Mouse (Mus musculus): ENCODE measurements around the gene Krt27. TPM values are rescaled to one million over a fixed set of nuclear protein-coding genes. Genes with fewer than 3 reads are reported as not detected.

Gene Krt27
- not detected for total RNA-seq (2021)

DNA sequence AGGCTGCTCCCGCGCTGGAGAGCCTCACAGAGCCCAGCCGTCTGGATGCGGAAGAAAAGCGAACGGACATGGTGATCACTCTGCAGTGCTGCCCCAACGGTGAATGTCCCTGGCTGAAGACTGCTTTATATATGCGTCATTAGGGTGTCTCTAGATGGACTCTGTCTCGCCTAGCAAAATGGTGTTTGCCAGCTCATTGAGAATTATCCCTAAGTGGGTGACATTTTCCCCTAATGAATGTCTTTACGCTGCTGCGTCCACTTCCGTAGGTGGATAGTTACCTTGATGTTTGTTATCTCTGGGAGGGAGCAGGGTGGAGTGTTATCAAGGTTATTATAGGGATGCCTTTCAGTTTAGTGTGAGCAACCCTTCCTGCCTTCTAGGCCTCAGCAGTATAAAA lies at the start of gene Krt27:
Gene Krt27, minus strand, starts transcription at position 101 of the 400 bp plus-strand sequence.
- DNase-seq (ENCODE audit: extremely low spot score in 1 of 2, low spot score in 1 of 2), result no peak

DNA sequence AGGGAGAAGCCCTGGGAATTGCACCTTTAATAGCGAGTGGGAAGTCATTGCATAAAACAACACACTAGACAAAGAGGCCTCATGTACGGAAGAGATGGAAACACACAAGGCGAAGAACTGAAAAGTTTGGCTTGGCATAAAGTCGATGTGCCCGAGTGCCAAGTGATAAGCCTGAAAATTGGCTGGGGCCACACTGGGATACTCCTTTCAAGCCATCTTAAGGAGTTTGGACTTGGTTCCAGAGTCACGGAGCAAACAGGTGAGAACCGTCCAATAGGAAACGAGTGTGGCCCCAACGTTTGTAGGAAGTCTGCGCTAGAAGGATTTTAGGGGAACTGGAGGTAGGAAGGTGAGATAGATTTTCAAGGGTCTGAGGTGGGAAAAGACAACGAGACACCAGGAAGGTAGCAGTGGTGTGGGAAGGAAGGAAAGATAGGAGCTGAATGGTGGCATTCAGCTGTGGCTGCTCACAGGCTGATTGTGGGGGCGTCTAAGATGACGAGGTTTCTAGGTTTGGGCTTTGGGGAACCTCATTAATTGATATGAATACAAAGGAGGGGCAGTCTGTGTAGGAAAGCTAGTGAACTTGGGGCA lies 49.1 kb upstream of the Krt27 start:
- DNase-seq (ENCODE audit: extremely low spot score in 1 of 2, low spot score in 1 of 2), result no peak

DNA sequence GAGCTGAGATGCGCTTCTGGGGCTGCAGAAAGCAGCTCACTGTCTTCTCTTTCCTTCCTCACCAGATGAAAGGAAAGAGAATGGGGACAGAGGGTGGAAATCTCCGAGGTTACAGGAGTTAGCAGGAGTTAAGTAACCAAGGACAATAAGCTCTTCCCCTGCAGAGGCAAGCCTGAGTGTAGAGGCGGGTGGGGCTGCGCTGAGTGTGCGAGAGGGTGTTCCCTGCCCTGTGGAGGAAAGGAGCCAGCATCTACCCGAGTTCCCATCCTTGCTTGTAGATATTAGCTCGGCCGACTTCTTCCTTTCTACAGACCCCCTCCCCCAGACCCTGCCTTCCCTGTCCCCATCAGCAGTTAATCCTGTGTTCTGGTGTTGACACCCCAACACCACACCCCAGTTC lies 47.9 kb upstream of the Krt27 start:
- DNase-seq (ENCODE audit: extremely low spot score in 1 of 2, low spot score in 1 of 2), result no peak

DNA sequence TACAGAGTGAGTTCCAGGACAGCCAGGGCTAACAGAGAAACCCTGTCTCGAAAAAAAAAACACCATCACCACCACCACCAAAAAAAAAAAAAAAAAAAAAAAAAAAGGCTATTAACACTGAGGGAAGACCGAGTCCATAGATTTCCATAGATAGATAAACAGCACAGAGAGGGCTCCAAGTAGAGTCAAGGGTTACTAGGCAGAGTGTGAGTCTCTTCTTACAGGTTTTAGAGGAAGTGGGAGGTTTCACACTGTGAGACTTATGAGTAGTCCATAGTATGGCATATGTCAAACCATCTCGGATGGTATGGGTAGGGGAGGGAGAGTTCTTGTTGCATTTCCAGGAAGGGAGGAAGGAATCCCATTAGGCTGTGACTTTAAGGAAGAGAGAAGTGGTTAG lies 47.2 kb upstream of the Krt27 start:
- no peak for DNase-seq (ENCODE audit: extremely low spot score in 1 of 2, low spot score in 1 of 2)

DNA sequence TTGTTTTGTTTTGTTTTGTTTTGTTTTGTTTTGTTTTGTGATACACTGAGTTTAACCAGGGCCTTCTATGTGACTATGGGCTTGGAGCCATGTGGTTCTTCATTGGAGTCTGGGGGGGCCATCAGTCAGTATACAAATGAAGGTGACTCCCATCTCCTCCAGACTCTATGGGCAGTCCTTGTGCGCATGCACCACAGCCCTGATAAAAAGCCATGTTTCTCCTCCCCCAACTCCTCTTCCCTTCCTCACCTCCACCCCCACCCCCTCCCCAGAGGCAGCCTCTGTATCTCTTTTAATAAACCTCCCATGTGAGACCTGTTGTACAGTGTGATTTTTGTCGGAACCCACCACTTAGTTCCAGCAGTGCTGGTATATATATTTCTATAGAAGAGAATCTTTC lies 45.8 kb upstream of the Krt27 start:
- DNase-seq (ENCODE audit: extremely low spot score in 1 of 2, low spot score in 1 of 2), result no peak

DNA sequence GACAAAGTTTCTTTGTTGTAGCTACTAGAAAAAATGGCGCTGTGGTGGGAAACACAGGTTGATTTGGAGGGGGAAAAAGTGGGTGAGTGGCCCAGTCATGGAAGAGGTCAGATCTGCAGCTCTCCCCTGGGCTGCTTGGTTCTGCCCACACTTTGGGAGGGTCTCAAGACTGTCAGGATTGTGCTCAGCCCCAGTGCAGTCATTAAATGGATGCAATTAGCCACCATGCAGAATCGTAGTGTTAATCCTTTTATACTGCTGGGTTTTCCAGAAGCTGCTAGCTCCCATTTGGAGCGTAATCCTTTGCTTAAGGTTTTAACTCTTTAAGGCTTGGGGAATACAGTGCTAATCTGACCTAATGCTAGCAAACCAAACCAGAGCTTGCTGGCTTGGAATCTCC lies 45.1 kb upstream of the Krt27 start:
- DNase-seq (ENCODE audit: extremely low spot score in 1 of 2, low spot score in 1 of 2), result no peak

DNA sequence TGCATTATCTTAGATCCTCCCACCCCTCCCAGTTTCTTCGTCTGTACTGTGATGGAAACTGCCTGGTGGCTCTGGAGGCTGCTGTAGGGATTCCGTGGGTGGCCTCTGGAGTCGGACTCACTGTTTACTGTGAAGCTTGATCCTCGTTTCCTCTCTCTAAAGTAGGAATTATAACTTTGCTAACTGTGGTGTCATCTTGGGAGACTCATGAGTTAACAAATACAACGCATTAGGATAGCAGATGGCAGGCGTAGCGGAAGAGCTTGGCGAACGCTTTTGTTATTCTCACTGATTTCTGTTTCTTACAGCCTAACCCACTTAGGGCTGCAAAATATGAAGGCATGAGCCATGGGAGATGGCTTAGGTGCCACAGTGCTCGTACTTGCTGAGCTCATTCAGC lies 41.6 kb upstream of the Krt27 start:
- no peak for DNase-seq (ENCODE audit: extremely low spot score in 1 of 2, low spot score in 1 of 2)

DNA sequence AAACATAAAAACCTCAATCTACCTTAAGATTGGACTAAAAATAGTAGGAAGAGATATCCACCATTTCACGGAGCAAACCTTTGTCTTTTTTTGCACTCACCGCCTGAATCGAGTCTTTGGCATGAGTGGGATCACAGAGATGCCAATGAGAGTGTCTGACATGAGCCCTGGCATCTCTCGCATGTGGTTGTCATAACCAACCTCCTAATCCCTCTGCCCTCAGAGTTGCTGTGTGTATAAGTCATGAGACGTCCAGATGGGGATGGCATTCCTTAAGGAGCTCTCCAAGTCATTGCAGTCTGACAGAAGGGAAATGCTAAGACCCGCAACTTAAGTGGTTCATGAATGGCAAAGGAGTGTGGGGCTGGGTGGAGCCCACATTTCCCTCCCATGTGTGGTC lies 40.5 kb upstream of the Krt27 start:
- no peak for DNase-seq (ENCODE audit: extremely low spot score in 1 of 2, low spot score in 1 of 2)

DNA sequence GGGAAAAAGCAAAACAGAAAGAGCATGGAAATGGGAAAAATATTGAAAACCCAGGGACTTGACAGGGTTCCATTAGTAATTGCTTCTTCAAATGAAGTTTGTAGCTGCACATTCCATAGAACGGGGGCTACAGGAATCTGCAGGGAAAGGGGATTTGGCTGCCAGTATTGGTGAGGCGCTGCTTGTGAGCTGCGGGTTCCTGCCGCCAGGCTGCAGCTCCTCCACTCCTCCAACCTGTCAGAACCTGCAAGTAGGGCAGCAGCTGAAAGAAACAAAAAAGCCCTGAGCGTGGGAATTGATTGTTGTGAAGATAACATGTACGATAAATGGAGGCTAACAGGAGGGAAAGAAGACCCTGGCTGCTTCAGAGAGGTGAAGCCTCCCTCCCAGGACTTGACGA lies 40.0 kb upstream of the Krt27 start:
- DNase-seq (ENCODE audit: extremely low spot score in 1 of 2, low spot score in 1 of 2), result no peak

DNA sequence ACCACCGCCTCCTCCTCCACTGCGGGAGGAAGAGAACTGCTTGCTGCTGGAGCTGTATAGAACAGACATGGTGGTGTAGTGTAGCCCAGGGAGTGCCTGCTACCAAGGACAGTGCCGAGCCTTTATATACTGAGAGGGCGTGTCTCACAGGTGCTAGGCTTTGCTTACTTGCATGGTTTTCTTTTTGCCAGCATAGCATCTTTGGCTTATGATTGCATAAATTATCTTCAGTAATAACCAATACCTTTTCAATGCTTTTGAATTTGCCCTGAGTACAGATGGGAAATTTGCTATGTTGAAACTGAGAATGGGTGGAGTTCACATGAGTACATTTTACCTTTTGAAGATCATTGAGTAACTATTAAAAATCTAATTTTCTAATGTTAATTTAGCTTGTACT lies 38.4 kb upstream of the Krt27 start, which contains the start of gene Krt10:
Gene Krt10, minus strand, starts transcription at position 101 of the 400 bp plus-strand sequence.
- no peak for DNase-seq (ENCODE audit: extremely low spot score in 1 of 2, low spot score in 1 of 2)

DNA sequence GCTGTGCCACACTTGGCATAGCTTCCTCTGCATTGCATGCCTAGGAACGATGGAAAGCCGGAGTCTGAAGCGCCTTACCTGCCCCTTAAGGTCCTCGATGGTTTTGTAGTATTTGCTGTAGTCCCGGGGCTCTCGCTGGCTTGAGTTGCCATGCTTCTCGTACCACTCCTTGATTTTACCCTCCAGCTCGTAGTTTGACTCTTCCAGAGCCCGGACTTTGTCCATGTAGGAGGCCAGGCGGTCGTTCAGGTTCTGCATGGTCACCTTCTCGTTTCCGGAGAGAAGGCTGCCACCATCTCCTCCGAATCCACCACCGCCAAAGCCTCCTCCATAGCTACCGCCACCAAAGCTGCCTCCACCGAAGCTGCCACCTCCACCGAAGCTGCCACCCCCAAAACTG lies 37.8 kb upstream of the Krt27 start:
- DNase-seq (ENCODE audit: extremely low spot score in 1 of 2, low spot score in 1 of 2), result no peak

DNA sequence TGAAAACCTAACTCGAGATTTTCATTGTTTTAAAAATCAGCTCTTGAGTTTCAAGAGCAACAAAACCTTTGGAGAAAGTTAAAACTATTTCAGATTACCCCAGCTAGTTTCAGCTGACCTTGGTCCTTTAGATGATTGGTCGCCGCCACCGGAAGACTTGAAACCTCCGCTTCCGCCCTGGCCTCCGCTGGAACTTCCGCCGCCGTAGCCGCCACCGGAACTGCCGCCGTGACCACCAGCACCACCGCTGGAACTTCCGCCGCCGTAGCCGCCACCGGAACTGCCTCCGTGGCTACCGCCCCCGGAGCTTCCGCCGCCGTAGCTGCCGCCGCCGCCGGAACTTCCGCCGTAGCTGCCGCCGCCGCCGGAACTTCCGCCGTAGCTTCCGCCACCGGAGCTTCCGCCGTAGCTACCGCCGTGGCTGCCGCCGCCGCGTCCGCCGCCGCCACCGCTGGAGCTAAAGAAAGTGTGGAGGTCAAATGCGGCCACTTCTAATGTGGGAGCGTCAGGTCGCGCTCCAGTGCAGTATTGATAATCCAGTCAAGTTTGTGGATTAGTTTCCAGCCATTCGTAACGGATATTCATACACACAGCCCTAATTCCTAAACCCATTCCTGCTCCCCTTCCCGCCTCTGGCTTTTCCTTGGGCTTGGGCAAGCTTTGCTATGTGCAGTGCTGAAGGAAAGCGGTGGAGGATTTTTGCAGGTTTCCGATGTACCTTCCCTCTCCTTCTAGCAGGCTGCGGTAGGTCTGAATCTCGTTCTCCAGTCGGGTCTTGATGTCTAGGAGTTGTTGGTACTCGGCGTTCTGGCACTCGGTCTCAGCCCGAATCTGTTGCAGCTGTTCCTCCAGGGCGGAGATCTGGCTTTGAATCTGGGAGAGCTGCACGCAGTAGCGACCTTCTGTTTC lies 35.2 kb upstream of the Krt27 start:
- peak; percentile 73 to 76 for DNase-seq (ENCODE audit: extremely low spot score in 1 of 2, low spot score in 1 of 2)

DNA sequence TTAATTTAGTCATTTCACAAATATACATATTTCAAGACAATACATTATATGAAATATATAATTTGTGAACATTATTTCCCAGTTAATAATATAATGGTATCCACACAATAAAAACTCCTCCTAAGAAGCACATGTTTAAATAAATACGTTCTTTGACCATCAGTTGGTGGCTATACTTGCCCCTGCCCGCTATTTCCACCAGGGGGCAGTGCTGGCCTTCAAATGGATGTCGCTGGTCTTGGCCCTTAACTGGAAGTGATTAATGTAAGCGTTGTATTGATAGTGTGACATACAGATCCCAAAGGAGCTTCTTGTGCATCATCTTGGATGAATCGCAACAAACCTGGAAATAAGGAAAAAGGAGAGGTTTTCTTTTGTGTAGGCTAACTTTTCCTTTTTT lies 28.7 kb upstream of the Krt27 start:
- peak; percentile 61 to 84 for DNase-seq (ENCODE audit: extremely low spot score in 1 of 2, low spot score in 1 of 2)

DNA sequence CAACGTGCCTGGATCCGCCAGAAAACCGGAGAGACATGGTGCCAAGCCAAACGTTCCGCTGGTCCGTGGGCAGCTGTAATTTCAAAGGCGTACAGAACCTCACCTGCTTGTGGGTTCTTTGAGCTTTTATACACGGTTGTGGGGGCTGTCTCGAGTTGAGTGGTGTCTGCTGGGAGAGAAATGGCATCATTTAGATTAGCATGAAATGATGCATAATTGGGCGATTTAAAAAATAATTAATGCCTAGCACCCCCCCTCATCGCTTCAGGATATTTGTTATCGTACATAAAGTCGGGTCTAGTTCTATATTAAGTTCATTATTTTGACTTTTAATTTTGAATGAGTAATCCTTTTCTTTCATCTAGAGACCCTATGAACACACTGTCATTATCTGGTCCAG lies 23.9 kb upstream of the Krt27 start, which contains the start of gene Krt28:
Gene Krt28, minus strand, starts transcription at position 101 of the 400 bp plus-strand sequence.
- no peak for DNase-seq (ENCODE audit: extremely low spot score in 1 of 2, low spot score in 1 of 2)

DNA sequence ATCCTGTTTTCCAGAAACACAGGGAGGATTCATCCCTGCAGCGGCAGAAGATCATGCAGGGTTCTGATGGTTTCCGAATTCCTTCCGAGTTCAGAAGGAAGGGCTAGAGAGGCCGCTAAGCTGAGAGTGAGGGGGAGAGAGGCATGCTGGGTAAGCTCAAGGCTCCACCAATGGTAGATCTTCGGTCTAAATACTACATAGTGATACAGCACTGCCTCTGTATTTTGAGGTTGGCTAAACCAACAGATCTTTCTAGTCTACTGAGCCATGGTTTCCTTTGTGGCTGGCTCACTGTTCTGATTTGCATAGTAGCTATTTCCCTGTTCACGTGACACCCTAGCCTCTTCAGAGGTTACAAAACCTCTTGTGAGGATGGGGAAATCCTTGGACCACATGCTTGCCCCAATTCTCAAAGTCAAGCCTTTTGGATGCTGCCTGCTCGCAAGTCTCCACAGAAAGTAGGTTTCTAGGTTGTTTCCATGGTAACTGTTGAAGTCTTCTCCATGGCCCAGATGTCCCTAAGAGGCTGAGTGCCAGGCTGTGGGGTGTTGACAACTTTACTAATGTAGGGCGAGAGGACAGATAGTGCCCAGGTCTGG lies 19.0 kb upstream of the Krt27 start:
- DNase-seq (ENCODE audit: extremely low spot score in 1 of 2, low spot score in 1 of 2), result peak in 1 of 2 experiments; percentile 30

DNA sequence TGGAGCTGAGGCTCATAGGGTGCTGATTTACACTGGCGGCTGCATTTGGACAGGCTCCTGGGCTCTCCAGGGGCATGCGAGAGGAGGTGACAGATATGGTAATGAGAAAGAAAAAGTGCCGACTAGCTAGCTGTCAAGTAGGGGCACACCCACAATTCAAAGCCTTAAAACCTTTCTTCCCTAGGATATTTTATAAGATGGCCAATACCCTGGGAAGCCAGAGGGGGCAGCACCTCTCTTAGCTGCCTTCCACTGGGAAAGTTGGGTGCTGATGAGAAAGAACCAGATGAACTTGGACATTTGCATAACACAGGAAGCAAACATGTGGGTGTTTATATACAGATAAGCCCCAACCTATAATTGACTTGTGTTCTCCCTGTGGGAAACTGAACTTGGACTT lies 18.3 kb upstream of the Krt27 start:
- peak in 1 of 2 experiments; percentile 19 for DNase-seq (ENCODE audit: extremely low spot score in 1 of 2, low spot score in 1 of 2)

DNA sequence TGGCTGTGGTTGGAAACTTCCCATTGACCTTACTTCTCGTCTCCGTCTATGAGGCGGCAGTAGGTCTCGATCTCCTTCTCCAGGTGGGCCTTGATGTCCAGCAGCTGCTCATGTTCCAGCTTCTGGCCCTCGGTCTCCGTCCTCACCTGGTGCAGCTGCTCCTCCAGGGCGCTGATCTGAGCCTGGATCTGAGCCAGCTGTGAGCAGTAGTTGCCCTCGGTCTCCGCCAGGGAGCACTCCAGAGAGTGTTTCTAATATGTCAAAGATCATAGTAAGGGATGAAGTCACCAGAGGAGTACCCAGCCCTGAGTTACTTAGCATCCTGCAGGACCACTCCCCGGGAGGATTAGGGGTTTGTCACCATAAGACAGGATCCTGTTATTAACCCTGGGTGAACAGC lies 15.9 kb upstream of the Krt27 start:
- no peak for DNase-seq (ENCODE audit: extremely low spot score in 1 of 2, low spot score in 1 of 2)

DNA sequence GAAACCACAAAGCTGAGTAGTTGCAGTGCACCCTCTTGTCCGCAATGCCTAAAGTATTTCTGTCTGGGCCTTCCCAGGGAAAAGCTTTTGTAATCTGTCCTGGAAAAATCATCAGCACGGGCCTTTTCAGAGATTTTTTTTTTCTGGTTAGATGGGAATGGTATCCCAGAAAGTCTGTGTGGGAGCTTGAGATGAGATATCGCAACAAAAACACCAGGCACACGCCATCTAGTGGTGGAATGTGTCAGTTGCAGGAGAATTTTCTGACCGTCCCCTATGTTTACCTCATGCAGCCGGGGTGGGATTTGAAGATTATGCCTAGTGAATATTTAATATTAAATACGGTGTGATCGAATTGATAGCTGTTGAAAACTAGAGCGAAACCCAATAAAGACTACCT lies 13.5 kb upstream of the Krt27 start:
- peak in 1 of 2 experiments; percentile 47 for DNase-seq (ENCODE audit: extremely low spot score in 1 of 2, low spot score in 1 of 2)

DNA sequence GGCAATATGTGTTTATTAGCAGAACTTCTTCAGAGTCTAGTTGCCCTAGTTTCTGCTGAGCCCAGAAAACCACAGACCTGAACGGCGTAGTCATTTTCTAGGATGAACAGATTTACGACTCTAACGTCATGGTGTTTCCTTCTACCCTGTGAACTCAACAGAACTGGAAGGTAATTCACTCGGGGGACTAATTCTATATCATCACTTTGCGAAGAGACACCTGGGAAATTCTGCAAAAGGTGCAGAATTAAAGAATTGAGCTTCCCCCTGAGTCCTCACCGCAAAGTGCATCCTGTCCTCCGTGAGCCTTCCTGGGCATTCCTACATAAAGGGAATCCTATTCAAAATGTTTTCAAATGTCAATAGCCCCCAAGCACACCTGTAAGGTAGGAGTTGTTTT lies 10.5 kb upstream of the Krt27 start:
- DNase-seq (ENCODE audit: extremely low spot score in 1 of 2, low spot score in 1 of 2), result no peak

DNA sequence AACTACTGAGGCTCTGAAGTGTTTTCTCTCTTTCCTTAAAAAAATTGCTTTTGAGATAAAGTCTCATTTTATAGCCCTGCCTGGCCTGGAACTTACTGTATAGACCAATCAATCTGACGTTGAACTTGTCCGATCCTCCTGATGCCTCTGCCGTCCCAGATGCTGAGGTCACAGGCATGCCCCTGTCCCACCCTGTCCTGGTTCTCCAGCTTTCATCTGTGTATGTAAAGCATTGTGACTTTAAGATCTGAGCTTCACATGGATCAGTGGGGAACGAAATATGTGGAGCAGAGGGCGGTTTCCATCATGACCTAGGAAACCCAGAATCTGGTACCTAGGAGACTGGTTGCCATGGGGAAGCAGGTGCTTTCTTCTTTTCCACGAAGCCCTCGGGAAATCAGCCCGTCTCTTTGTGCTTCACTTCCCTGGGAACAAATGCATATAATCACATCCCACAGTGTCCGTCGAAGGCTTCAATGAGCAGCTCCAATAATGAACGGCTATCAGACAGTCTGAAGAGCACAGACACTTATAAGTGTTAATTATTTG lies 11.5 kb downstream of the Krt27 start:
- no peak for DNase-seq (ENCODE audit: extremely low spot score in 1 of 2, low spot score in 1 of 2)

DNA sequence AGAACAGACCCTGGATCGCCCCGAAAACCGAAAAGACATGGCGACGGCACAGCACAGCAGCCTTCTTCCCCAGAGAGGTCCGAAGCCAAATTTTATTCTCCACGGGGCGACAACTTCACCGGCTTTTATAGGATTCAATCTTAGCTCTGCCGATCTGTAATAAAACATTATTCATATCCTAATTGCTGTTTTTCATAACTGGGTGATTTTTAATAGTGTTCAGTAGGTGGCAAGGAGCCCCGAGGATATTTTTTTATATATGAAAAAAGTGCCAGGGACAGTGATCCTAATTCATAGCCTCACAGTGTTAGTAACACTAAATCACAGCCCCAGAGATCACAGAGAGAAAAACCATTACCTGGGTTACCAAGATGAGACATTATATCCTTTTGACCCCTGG lies 13.0 kb downstream of the Krt27 start, which contains the start of gene Krt26:
Gene Krt26, minus strand, starts transcription at position 101 of the 400 bp plus-strand sequence.
- DNase-seq (ENCODE audit: extremely low spot score in 1 of 2, low spot score in 1 of 2), result no peak

Data from layer of hippocampus, postnatal 25 days (tissue).